Mouse (Mus musculus): ENCODE measurements around the gene Trmt2a. TPM values are rescaled to one million over a fixed set of nuclear protein-coding genes. Genes with fewer than 3 reads are reported as not detected.

Trmt2a gene
- polyA plus RNA-seq, 1 experiment = 39.4 TPM

GRCm38 (mm10) chr16:18252736-18253135 lies 4.3 kb downstream of the Trmt2a start:
- Histone ChIP-seq H3K27ac (ENCODE audit: insufficient read depth, low read depth, low read length) (no peak overlapping the region), H3K36me3 (ENCODE audit: control insufficient read depth, insufficient read depth, low read length) (peaks cover 3% of the 10 kb centered on the region; the same call in 1 of the 2 replicates), H3K4me1 (ENCODE audit: control insufficient read depth, insufficient read depth, low read length) (peaks cover 5% of the 10 kb centered on the region), H3K27me3 (replicated peaks; ENCODE audit: control insufficient read depth, insufficient read depth, low read length) (no peaks in the 10 kb centered on the region), H3K4me3 (ENCODE audit: insufficient read depth, low read depth, low read length) (no peak overlapping the region)
- WGBS = 79% methylated on average over 6 of the region's 6 CpGs
- no peak for DNase-seq
- TF ChIP-seq CTCF (conservative IDR thresholded peaks at IDR 0.05; ENCODE audit: insufficient read depth, insufficient read length, low read depth, low read length) (no peak), POLR2A (IDR thresholded peaks at IDR 0.05; ENCODE audit: low read depth, low read length) (no peak)

- DNase-seq = no peak
- peaks cover 7% of the 10 kb centered on the region for H3K36me3 ChIP-seq (ENCODE audit: control insufficient read depth, insufficient read depth, low read length)
- no peak overlapping the region for H3K4me3 ChIP-seq (ENCODE audit: insufficient read depth, low read depth, low read length)
- no peak overlapping the region for H3K27ac ChIP-seq (ENCODE audit: insufficient read depth, low read depth, low read length)
- no peaks in the 10 kb centered on the region for H3K27me3 ChIP-seq (replicated peaks; ENCODE audit: control insufficient read depth, insufficient read depth, low read length)
- TF ChIP-seq CTCF (conservative IDR thresholded peaks at IDR 0.05; ENCODE audit: insufficient read depth, insufficient read length, low read depth, low read length) (no peak), POLR2A (IDR thresholded peaks at IDR 0.05; ENCODE audit: low read depth, low read length) (no peak)
- WGBS = 89% methylated on average over 1 of the region's 1 CpGs
- peaks cover 5% of the 10 kb centered on the region for H3K4me1 ChIP-seq (ENCODE audit: control insufficient read depth, insufficient read depth, low read length)
Measured at GRCm38 (mm10) chr16:18253866-18254265, 5.4 kb downstream of the Trmt2a start.

GRCm38 (mm10) chr16:18258221-18258620 lies 9.7 kb downstream of the Trmt2a start, which contains the start of gene Gm49776:
Gene Gm49776 (minus strand): TSS chr16:18258321.
- Histone ChIP-seq H3K27me3 (replicated peaks; ENCODE audit: control insufficient read depth, insufficient read depth, low read length) (no peaks in the 10 kb centered on the region), H3K27ac (ENCODE audit: insufficient read depth, low read depth, low read length) (no peak within 1 kb of the TSS), H3K4me1 (ENCODE audit: control insufficient read depth, insufficient read depth, low read length) (no peaks in the 10 kb centered on the region), H3K36me3 (ENCODE audit: control insufficient read depth, insufficient read depth, low read length) (peaks cover 11% of the 10 kb centered on the region), H3K4me3 (ENCODE audit: insufficient read depth, low read depth, low read length) (no peak within 1 kb of the TSS)
- DNase-seq = no peak
- no peak for TF ChIP-seq POLR2A (IDR thresholded peaks at IDR 0.05; ENCODE audit: low read depth, low read length)
- TF ChIP-seq CTCF (conservative IDR thresholded peaks at IDR 0.05; ENCODE audit: insufficient read depth, insufficient read length, low read depth, low read length) = no peak
- 94% methylated on average over 2 of the region's 2 CpGs for whole genome bisulfite sequencing

- Histone ChIP-seq H3K4me3 (ENCODE audit: insufficient read depth, low read depth, low read length) (no peak overlapping the region), H3K27me3 (replicated peaks; ENCODE audit: control insufficient read depth, insufficient read depth, low read length) (no peaks in the 10 kb centered on the region), H3K4me1 (ENCODE audit: control insufficient read depth, insufficient read depth, low read length) (no peaks in the 10 kb centered on the region), H3K36me3 (ENCODE audit: control insufficient read depth, insufficient read depth, low read length) (peaks cover 6% of the 10 kb centered on the region), H3K27ac (ENCODE audit: insufficient read depth, low read depth, low read length) (no peak overlapping the region)
- DNase-seq = no peak
- WGBS = 84% methylated on average over 2 of the region's 2 CpGs
- TF ChIP-seq CTCF (conservative IDR thresholded peaks at IDR 0.05; ENCODE audit: insufficient read depth, insufficient read length, low read depth, low read length) (no peak), POLR2A (IDR thresholded peaks at IDR 0.05; ENCODE audit: low read depth, low read length) (no peak)
Measured at GRCm38 (mm10) chr16:18265024-18265423, 16.5 kb downstream of the Trmt2a start.

GRCm38 (mm10) chr16:18268182-18268581 lies 19.7 kb downstream of the Trmt2a start:
- peaks cover 7% of the 10 kb centered on the region; the same call in 1 of the 2 replicates for H3K36me3 ChIP-seq (ENCODE audit: control insufficient read depth, insufficient read depth, low read length)
- TF ChIP-seq POLR2A (IDR thresholded peaks at IDR 0.05; ENCODE audit: low read depth, low read length) (no peak), CTCF (conservative IDR thresholded peaks at IDR 0.05; ENCODE audit: insufficient read depth, insufficient read length, low read depth, low read length) (0 out of 2 replicates have a peak, but pooled peaks have one; percentile 15)
- no peak overlapping the region for H3K4me3 ChIP-seq (ENCODE audit: insufficient read depth, low read depth, low read length)
- no peaks in the 10 kb centered on the region for H3K4me1 ChIP-seq (ENCODE audit: control insufficient read depth, insufficient read depth, low read length)
- H3K27me3 ChIP-seq (replicated peaks; ENCODE audit: control insufficient read depth, insufficient read depth, low read length) = no peaks in the 10 kb centered on the region
- no peak overlapping the region for H3K27ac ChIP-seq (ENCODE audit: insufficient read depth, low read depth, low read length)
- no peak for DNase-seq
- WGBS = 87% methylated on average over 5 of the region's 5 CpGs

- no peak for DNase-seq
- H3K36me3 ChIP-seq (ENCODE audit: control insufficient read depth, insufficient read depth, low read length) = peaks cover 4% of the 10 kb centered on the region; the same call in 1 of the 2 replicates
- TF ChIP-seq CTCF (conservative IDR thresholded peaks at IDR 0.05; ENCODE audit: insufficient read depth, insufficient read length, low read depth, low read length) = no peak
- TF ChIP-seq POLR2A (IDR thresholded peaks at IDR 0.05; ENCODE audit: low read depth, low read length) = no peak
- no peaks in the 10 kb centered on the region for H3K4me1 ChIP-seq (ENCODE audit: control insufficient read depth, insufficient read depth, low read length)
- H3K27me3 ChIP-seq (replicated peaks; ENCODE audit: control insufficient read depth, insufficient read depth, low read length) = no peaks in the 10 kb centered on the region
- no peak overlapping the region for H3K27ac ChIP-seq (ENCODE audit: insufficient read depth, low read depth, low read length)
- WGBS = 80% methylated on average over 2 of the region's 2 CpGs
- H3K4me3 ChIP-seq (ENCODE audit: insufficient read depth, low read depth, low read length) = no peak overlapping the region
Measured at GRCm38 (mm10) chr16:18275166-18275565, 26.7 kb downstream of the Trmt2a start.

GRCm38 (mm10) chr16:18288166-18288565 lies 39.7 kb downstream of the Trmt2a start:
- H3K36me3 ChIP-seq (ENCODE audit: control insufficient read depth, insufficient read depth, low read length) = peaks cover 4% of the 10 kb centered on the region
- DNase-seq = no peak
- TF ChIP-seq POLR2A (IDR thresholded peaks at IDR 0.05; ENCODE audit: low read depth, low read length) (no peak), CTCF (conservative IDR thresholded peaks at IDR 0.05; ENCODE audit: insufficient read depth, insufficient read length, low read depth, low read length) (no peak)
- 6% methylated on average over 4 of the region's 4 CpGs for WGBS
- peak overlapping the region; percentile 66 for H3K4me3 ChIP-seq (ENCODE audit: insufficient read depth, low read depth, low read length)
- no peak overlapping the region for H3K27ac ChIP-seq (ENCODE audit: insufficient read depth, low read depth, low read length)
- H3K27me3 ChIP-seq (replicated peaks; ENCODE audit: control insufficient read depth, insufficient read depth, low read length) = no peaks in the 10 kb centered on the region
- peaks cover 11% of the 10 kb centered on the region; the same call in 1 of the 2 replicates for H3K4me1 ChIP-seq (ENCODE audit: control insufficient read depth, insufficient read depth, low read length)
